Mouse (Mus musculus) testis, adult 2 months (tissue): ENCODE data around the gene Mycbp2. TPM values are rescaled to one million over a fixed set of nuclear protein-coding genes. Genes with fewer than 3 reads are reported as not detected.

Experiments
- H3K27ac ChIP-seq: fragments of 200-500 bp; 2 replicates; pipeline ENCODE4 v1.5.1; 2012; ENCODE audit warnings: low read depth, low read length; ENCODE audit not compliant: control insufficient read depth, insufficient read depth
- H3K27me3 ChIP-seq: fragments of 200-500 bp; 2 replicates; pipeline ENCODE4 v1.6.1; 2012; ENCODE audit warnings: mild to moderate bottlenecking, low read length, moderate library complexity; ENCODE audit not compliant: control insufficient read depth, insufficient read depth
- H3K36me3 ChIP-seq: fragments of 200-500 bp; 2 replicates; pipeline ENCODE4 v1.6.1; 2012; ENCODE audit warnings: mild to moderate bottlenecking, low read length; ENCODE audit not compliant: control insufficient read depth, insufficient read depth
- H3K4me1 ChIP-seq: fragments of 200-500 bp; 2 replicates; pipeline ENCODE4 v1.6.1; 2012; ENCODE audit warnings: low read length; ENCODE audit not compliant: control insufficient read depth, insufficient read depth
- H3K4me3 ChIP-seq: fragments of 200-500 bp; 2 replicates; pipeline ENCODE4 v1.5.1; 2012; ENCODE audit warnings: low read depth, mild to moderate bottlenecking, low read length, moderate library complexity, mixed read lengths; ENCODE audit not compliant: control insufficient read depth
- CTCF ChIP-seq: fragments of 200-500 bp; IDR thresholded peaks from 2 replicates; pipeline ENCODE4 v1.5.1; 2012; ENCODE audit warnings: low read depth, mild to moderate bottlenecking, inconsistent platforms, low read length, moderate library complexity; ENCODE audit not compliant: control insufficient read depth, insufficient read depth, insufficient replicate concordance
- POLR2A ChIP-seq: fragments of 200-500 bp; IDR thresholded peaks from 2 replicates; pipeline ENCODE4 v1.6.1; 2012; ENCODE audit warnings: low read depth, mild to moderate bottlenecking, inconsistent platforms, low read length, moderate library complexity; ENCODE audit not compliant: control insufficient read depth
- polyA plus RNA-seq: library from polyadenylated mRNA; depleted of rRNA; stranded (reverse); fragments of >200 nt; gene quantifications from 2 replicates; pipeline ENCODE4 v1.2.3, GENCODE M21; 2012; rRNA removed

The Mycbp2 gene
- polyA plus RNA-seq, 1 experiment = 31.6 TPM

GRCm38 (mm10) chr14:103071471-103071870 lies 275.1 kb downstream of the Mycbp2 start:
- Histone ChIP-seq H3K27me3 (no peaks in the 10 kb centered on the region), H3K36me3 (no peaks in the 10 kb centered on the region), H3K4me3 (no peak overlapping the region), H3K4me1 (peaks cover 3% of the 10 kb centered on the region), H3K27ac (no peak overlapping the region)
- TF ChIP-seq CTCF = no peak
- no peak for TF ChIP-seq POLR2A

- H3K4me3 ChIP-seq = peak overlapping the region; percentile 84
- no peaks in the 10 kb centered on the region for H3K27me3 ChIP-seq
- peaks cover 3% of the 10 kb centered on the region for H3K4me1 ChIP-seq
- H3K27ac ChIP-seq = 0 out of 2 replicates have a peak overlapping the region, but pooled peaks have one; percentile 5
- TF ChIP-seq CTCF = no peak
- no peak for TF ChIP-seq POLR2A
- no peaks in the 10 kb centered on the region for H3K36me3 ChIP-seq
These were observed 275.8 kb downstream of the Mycbp2 start for GRCm38 (mm10) chr14:103070790-103071189.

- TF ChIP-seq CTCF = no peak
- peak; percentile 76 for TF ChIP-seq POLR2A
- Histone ChIP-seq H3K4me3 (peak within 1 kb of the TSS; percentile 84), H3K27ac (peak within 1 kb of the TSS; percentile 74), H3K27me3 (no peaks in the 10 kb centered on the region), H3K4me1 (peaks cover 5% of the 10 kb centered on the region), H3K36me3 (no peaks in the 10 kb centered on the region)
These were observed 276.6 kb downstream of the Mycbp2 start, which contains the start of gene Cln5 for GRCm38 (mm10) chr14:103069864-103070611. Cln5 (plus strand) TSS chr14:103070216.

- H3K27ac ChIP-seq = peak overlapping the region; percentile 74
- H3K36me3 ChIP-seq = no peaks in the 10 kb centered on the region
- H3K27me3 ChIP-seq = no peaks in the 10 kb centered on the region
- H3K4me1 ChIP-seq = peaks cover 5% of the 10 kb centered on the region
- no peak for TF ChIP-seq CTCF
- TF ChIP-seq POLR2A = no peak
- peak overlapping the region; percentile 84 for H3K4me3 ChIP-seq
These were observed 277.1 kb downstream of the Mycbp2 start for GRCm38 (mm10) chr14:103069465-103069863.

GRCm38 (mm10) chr14:103065294-103066167 lies 281.1 kb downstream of the Mycbp2 start:
- no peak for TF ChIP-seq POLR2A
- TF ChIP-seq CTCF = peak; percentile 50; the same call in 1 of the 2 replicates
- H3K27me3 ChIP-seq = no peaks in the 10 kb centered on the region
- H3K4me3 ChIP-seq = no peak overlapping the region
- peaks cover 3% of the 10 kb centered on the region for H3K4me1 ChIP-seq
- H3K27ac ChIP-seq = no peak overlapping the region
- no peaks in the 10 kb centered on the region for H3K36me3 ChIP-seq

Other genes starting within 250 kb of the Mycbp2 start
- 29.4 and 33.2 TPM in 2 replicates for gene Fbxl3, start 247.2 kb downstream of the Mycbp2 start, polyA plus RNA-seq
- gene Scel, start 166.5 kb upstream of the Mycbp2 start, polyA plus RNA-seq = 0.20 TPM in 1 of 2 replicates, not detected in the other